Mouse (Mus musculus) kidney, adult 8-10 months (tissue): ENCODE measurements around the gene Arhgap40.

Experiments
- DNase-seq, 2 experiments: peaks; one replicate each; pipeline ENCODE4 v3.0.0; 2022

The Arhgap40 gene

DNA sequence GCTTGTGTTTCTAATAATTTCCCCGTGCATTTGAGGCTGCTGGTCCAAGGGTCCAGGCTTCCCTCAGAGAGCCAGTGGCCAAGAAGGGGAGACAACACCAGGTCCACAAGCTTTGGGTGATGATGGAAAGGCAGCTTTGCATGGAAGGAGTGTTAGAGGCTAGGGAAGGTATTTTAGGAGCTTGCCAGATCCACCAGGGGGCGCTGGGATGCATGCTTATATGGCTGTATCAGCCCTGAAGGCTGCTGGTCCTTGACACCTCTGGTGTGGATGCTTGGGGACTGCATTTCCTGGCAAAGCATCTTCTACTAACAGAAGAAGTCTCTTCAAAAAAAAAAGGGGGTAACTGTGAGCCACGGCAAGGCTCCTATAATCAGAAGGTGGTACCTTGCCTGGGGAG is 37.5 kb downstream of the Arhgap40 start:
- DNase-seq: peak; percentile 38 to 82

DNA sequence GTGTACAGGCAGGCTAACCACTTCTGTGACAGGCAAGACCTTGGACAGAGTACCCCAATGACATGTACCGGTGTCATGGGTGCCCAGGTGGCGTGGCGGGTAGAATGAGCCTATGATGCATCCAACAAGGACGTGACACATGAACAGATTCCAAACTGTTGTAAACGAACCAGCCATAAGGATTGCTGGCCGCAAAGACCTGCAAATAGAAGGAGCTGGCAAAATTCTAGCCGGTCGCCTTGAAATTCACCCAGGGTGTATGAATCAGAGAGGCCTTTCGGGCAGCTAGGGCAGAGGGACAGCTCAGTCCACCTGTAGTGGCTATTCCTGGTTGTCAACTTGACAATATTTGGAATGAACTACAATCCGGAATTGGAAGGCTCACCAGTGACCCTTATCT is 41.8 kb downstream of the Arhgap40 start:
- no peak for DNase-seq

DNA sequence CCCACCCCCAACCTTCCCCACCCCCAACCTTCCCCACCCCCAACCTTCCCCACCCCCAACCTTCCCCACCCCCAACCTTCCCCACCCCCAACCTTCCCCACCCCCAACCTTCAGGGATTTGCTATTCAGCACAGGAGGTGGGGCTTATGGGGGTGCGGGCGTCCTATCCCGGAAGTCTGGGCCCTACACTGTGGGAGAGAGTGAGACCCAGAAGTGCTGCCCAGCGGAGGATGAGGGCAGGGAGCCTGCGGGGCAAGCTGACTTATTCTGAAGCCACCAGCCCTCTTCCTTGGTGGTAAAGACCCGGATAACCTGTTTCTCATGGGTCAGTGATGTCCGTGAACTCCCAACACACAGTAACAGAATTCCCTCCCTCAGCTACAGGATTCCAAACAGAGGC is 42.7 kb downstream of the Arhgap40 start:
- peak; percentile 21 to 22 for DNase-seq

DNA sequence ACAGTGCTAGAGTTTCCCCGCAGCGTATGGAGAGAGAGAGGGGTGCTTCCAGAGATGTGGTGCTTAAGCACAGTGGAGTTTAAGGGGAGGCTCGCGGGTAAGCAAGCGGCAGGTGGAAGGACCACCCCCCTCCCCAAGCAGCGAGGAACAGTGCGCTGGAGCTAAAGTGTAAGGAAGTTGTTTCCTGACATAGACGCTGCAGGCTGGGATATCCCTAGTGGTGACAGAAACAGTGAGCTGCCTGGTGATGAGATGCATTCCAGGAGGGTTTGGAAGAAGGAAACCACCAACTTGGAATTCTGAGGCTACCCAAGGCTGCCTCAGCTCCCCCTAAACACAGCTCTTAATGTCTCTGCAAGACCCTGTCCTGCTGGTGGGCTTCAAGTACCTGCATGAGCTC is 43.2 kb downstream of the Arhgap40 start:
- DNase-seq: no peak

DNA sequence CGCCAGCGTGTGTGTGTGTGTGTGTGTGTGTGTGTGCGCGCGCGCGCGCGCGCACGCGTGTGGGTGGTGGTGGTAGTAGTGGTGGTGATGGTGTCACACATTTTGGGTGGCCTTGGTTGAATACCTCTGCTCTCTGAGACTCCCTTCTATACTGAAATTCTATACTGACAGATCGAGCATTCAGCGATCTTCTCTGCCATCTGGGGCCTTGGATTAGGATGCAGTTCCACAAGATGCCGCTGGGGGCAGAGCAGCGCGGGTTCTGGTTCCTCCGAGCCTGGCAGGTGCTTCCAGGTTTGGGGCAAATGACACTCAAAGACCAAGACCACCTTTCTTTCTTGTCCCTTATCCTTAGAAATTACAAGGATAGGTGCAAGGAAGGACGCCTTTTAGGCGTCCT is 43.6 kb downstream of the Arhgap40 start:
- DNase-seq: peak; percentile 31 to 74

DNA sequence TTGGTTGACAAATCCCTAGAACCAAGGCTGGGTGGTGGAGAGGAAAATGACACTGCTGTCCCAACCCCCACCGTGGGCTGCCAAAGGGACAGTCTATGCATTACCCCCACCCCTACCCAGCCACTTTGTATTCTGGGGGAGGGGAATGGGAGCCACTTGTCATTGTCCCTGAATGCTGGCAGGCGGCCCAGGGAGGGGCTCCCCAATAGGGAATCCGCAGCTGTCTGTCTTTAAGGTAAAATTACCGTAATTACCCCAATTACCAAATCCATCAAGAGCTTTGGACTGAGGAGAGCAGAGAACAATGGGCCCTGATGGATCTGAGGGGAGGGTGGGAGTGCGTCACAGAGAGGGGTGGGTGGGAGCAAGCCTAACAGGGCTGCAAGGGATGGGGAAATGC is 44.2 kb downstream of the Arhgap40 start:
- DNase-seq: no peak

DNA sequence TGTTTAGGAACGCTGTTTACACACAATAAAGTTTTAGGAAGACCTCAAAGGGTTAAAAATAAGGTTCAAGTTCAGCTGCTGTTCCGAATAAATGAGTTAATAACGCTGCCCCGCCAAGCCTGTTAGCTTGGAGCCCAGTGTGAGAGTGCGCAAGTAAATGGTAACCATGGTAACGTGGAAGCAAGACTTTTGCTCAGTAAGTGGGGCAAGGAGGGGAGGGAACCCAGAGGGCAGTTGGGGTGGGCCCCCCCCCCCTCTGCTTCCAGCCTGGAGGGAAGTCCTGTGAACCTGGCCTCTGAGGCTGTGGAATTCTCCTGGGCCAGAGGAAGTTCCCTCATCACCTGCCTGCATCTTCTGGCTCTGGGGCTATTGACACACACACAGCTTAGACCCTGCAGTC is 47.3 kb downstream of the Arhgap40 start:
- DNase-seq: no peak

DNA sequence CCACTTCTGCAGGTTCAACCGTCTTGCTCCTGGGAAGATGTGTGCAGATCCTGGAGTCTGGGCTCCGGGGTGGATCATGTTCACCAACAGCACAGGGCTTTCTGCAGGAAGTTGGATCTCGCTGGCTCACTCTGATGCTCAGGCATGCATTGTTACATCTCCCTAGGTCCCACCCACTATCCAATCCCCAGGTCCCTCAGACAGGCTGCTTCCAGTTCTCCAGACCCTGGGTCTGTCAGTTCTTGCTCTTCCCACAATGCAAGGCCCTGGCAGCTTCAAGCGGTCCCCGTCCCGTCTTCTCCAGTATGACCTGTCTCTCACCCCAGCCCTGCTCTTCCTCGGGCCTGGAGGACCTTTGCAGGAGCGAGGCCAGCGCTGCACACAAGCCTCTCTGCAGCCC is 48.2 kb downstream of the Arhgap40 start:
- DNase-seq: no peak

DNA sequence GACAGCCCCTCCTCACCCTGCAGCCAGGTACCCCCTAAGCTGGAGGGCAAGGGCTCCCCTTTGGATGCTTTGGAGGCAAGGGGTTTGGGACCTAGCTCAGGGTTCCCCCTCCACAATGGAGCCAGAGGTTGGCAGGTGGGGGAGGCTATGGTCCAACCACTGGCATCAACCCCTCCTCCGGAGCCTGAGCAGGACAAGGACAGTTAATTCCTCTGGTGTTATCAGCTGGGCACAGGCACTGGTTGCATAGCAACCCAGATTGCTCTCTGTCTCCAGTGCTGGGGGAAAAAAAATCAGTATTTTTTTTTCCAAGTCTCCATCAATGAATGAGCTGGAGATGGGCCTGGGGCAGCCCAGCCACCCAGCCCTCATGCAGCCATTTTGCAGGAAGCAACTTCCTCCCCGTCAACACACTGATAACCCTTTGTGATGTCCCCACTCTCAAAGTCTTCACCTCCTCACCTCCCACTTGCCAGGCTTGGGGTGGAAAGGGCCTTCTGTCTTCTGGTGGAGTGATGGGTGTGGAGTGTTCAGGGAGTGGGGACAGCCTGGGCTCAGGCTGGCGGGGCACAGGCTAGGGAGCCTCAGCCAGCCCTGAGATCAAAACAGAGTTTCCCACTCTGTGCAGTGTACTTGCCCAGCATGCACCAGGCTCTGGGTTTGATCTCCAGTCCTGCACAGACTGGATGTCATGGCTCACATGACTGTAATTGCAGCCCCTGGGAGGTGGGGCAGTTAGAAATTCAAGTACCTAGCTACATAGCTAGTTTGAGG is 49.0 kb downstream of the Arhgap40 start:
- no peak for DNase-seq

DNA sequence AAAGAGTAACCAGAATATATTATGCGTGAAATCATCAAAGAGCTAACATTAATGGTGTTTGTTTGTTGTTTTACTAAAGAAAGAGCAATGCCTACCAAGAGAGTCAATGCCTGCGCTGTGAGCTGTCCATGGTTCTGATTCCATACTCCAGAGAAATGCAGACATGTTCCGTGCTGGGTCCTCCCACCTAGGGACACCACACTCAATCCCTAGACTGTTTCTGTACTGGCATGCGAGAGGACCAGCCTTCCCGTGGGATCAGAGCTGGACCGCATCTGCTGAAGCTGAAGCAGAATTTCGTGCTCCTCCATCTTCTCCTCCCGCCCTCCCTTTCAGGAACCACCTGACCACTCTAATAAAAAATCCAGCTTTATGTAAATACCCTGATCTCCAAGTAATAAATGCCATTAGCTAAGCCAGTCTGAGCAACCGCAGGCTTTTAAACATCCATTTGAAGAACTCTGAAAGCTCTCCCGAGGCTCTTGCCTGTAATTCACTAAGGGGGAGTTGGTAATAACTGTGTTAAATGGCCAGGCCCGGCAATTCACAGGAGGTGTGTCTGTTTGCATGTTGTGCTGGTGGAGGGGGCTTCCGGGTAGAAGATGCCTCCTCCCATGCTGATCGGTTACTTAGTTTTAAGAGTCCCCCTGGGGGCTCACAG is 58.0 kb downstream of the Arhgap40 start:
- DNase-seq: peak; percentile 39 to 64

DNA sequence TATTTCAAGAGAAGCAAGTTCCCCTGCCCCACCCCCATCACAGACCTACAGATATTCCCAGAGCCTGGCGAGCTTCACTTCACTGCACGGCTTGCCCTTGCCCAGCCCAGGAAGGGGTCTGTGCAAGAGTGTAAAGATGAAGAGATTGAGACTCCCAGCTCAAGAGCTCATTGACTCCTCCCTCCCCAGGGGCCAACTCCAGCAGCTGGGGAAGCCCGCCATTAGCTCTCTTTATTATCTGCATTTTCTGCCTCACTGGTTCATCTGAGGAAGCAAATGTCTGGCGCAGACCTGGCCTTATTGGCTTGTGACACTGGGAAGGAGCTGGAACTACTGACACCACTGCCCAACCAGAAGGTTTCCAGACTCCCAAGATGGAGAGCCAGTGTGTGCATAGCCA is 67.4 kb downstream of the Arhgap40 start:
- no peak for DNase-seq

DNA sequence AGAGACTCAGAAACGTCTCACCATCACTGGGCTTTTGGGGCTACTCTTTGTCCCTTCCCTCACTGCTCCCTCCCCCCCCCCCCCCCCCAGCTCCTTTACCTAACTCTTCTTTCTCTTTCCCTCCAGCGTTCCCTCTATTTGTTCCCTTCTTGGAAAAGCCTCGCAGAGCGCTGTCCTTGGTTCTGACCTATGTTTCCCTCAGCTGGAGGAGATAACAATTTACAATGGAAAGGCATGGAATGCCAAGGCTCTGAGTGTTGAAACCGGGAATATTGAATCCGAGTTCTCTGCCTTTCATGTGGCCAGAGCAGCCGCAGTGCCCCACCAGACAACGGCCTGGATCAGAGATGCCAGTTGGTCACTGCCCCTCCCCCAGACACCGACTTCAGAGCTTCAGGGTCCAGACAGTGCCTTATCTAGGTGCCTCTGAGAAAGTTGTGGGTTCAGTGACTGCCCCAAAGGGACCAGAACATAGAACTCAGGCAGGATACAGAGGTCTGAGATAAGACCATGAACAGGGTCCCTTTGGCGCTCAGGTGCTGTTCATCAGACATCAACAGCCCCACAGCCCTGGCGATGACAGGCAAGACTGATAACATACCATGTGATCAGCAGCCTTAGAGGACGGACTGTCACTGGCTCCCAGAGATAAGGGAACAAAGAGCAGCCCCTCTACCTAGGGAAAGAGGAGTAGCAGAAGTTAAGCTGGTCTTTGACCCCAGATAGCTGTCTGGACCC is 72.2 kb downstream of the Arhgap40 start:
- DNase-seq: peak; percentile 4 to 30

DNA sequence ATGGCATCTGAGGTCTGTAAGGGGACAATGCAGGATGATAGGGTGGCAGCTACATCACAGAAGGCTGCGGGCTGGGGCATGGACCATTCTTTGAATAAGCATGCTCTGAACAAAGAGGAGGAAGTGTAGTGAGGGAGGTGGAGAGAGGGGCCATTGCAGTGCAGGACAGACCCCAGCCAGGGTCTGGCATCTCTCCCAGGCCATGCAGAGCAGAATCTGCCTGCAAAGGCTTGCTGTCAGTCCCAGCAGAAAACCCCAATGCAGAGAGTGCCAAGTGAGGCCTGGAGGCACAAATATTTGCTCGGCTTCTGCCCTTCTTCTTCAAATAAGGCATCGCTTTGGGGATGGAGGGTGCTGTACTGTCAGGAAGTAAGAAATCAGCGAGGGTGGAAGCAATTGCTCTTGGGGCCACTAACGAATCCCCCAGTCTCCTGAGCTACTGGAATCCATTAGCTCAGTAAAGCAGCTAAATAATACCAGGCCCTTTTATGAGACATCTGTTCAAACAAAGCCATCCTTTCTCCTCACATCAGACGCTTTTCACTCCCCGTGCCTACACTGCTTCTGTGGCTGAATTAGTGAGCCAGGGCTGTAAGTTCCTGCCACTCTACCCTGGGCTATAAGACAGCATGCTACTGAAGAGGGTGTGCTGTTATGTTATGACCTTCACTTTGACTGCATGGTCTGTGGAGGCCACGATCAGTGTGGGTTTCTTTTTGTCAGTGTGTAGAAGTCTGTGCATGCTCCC is 76.1 kb downstream of the Arhgap40 start:
- no peak for DNase-seq

DNA sequence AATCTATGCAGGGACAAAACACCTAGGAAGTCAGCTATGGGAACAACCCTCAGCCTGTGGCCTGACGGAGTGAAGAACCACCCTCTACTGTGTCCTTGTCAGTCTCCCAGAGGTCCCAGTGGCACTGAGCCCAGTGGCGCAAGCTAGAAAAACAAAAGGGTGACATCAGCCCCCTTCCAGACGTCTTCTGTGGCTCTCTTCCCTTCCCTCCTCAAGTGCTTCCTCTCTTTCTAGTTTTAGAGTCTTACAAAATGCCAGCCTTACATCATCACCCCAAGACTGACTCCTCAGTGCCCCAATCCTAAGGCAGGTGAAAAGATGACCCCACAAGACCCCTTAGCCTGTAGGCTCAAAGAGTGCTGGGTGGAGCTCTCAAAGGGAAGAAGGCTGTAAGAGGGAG is 77.9 kb downstream of the Arhgap40 start:
- DNase-seq: no peak

DNA sequence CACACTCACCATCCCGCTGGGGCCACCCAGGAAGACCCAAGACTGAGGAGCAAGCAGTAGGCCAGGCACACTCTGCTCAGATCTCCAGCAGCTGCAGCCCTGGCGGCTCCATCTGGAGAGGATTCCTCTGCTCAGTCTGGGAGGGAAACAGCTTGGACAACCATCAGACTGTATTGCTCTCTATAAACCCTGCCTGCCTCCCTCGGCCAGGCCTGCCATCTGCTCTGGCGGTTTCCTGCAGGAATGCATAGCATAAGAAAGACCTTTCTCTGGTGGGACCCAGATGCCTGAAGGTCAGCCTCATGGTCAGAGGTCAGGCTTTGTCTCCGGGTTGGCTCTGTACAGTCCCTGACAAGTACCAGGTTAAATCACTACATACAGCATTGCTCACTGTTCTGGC is 78.7 kb downstream of the Arhgap40 start:
- no peak for DNase-seq

DNA sequence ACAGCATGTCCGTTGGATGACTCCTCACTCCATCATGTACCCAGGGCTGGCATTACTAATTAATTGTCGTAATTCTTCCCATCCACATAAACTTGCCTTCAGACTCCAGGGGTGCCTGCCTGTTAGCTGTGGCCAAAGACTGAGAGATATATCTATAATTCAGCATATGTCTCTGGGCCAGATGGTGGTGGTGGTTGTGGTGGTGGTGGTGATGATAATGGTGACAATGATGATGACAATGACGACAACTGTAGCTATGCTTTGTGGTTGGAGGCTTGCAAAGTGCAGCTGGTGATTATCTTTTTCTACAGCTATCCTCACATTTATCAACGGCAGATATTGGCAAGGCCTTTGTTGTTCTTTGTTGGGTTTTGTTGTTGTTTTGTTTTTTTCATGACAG is 80.8 kb downstream of the Arhgap40 start:
- DNase-seq: no peak

DNA sequence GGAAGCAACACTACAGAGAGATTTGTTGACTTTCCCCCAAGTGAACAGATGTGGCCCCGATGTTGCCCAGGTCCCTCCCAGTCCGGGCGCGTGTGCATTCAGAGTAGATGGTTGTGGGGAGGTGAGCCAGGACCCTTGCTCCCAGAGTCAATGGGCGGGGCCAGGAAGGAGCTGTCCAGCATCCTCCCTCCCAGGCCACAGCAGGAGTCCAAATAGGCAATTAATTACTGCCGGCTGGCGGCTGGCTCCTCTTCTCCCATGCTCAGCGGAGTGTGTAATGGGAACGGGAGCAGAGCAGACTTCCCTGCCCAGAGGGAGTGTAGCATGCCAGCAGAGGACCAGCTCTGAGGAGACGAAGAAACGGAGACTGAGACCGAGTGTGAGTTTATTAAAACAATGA is 82.5 kb downstream of the Arhgap40 start:
- DNase-seq: peak; percentile 39 to 60

DNA sequence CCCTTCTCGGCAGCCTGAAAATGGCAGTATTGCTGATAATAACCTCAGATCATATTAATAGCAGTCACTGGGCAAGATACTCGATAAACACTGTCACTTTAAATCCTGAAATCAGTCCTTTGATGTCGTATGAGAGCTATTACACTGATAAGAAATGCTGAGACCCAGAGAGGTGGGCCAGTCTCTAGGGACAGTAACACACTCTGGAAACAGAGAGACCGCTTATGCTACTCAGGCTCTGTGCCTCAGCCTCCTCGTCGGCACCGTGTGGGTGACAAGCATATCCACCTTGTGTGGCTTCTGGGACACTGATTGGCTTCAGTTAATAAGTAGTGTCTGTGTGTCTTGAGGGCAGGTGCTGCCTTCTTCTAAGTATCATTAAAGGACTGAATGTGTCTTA is 83.0 kb downstream of the Arhgap40 start:
- no peak for DNase-seq

DNA sequence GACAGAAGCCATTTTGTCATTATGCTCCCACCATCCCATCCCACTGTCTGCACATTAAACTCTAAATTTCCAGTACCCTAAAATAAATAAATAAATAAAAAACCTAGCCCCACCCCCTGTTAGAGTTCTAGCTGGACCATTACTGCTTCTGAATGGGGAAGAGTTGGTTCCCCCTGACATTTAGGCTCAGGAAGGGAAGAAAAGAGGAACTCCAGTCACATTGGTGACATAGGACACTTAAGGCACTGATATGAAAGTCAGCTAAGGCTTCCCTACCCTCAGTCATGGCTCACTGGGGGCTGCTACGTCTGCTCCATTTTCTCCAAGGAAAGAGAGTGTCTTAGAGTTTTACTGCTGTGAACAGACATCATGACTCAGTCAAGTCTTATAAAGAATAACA is 84.2 kb downstream of the Arhgap40 start:
- no peak for DNase-seq
